Mouse (Mus musculus) megakaryocyte, embryonic 14.5 days (primary cell): ENCODE measurements around the gene Tle6.

ENCODE experiments used
- FLI1 ChIP-seq: IDR thresholded peaks from 2 replicates; pipeline ENCODE4 v1.6.1; 2012; ENCODE audit warnings: low read length, inconsistent platforms, mixed read lengths
- GATA1 ChIP-seq: IDR thresholded peaks from 3 replicates; pipeline ENCODE4 v1.6.1; 2012; ENCODE audit warnings: mixed read lengths, low read length, inconsistent platforms, borderline replicate concordance

DNA sequence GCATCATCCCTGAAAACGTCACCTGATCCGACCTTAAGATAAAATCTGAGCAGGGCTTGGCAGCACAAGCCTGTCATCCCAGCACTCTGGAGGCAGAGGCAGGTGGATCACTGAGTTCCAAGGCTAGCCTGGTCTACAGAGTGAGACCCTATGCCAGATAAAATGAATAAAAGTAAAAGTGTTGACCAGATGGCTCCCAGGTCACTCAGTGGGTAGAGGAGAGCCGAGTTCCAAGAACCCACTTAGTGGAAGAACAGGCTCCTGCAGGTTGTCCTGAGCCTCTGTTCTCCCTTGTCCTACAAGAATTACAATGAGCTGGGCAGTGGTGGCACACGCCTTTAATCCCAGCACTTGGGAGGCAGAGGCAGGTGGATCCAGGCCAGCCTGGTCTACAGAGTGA, 7.7 kb downstream of the Tle6 start:
- no peak for TF ChIP-seq GATA1
- TF ChIP-seq FLI1 = no peak
